Mouse (Mus musculus): ENCODE data around the gene Abi3.

The Abi3 gene

GRCm38 (mm10) chr11:95783958-95784357 lies 58.3 kb downstream of the Abi3 start:
- DNase-seq (ENCODE audit: low spot score) = no peak

GRCm38 (mm10) chr11:95783457-95783856 lies 58.8 kb downstream of the Abi3 start:
- no peak for DNase-seq (ENCODE audit: low spot score)

- no peak for DNase-seq (ENCODE audit: low spot score)
Observed at GRCm38 (mm10) chr11:95781557-95781956, 60.7 kb downstream of the Abi3 start.

- DNase-seq (ENCODE audit: low spot score) = no peak
Observed at GRCm38 (mm10) chr11:95780480-95780879, 61.8 kb downstream of the Abi3 start.

All from layer of hippocampus, adult 9-10 months (tissue).